Mouse (Mus musculus) E14TG2a.4 (cell line): ENCODE results near the gene Ankrd61.

Experiments
- CTCF ChIP-seq: conservative IDR thresholded peaks from 2 replicates; pipeline ENCODE4 v1.5.1; 2014; ENCODE audit warnings: low read length
- POU5F1 ChIP-seq: IDR thresholded peaks from 2 replicates; pipeline ENCODE4 v1.6.1; 2014; ENCODE audit warnings: low read length, borderline replicate concordance

GRCm38 (mm10) chr5:143933875-143934274 is 36.4 kb upstream of the Ankrd61 start:
- TF ChIP-seq CTCF, result peak; percentile 41
- TF ChIP-seq POU5F1, result no peak
